Mouse (Mus musculus): ENCODE measurements around the gene Lrrc59.

DNA sequence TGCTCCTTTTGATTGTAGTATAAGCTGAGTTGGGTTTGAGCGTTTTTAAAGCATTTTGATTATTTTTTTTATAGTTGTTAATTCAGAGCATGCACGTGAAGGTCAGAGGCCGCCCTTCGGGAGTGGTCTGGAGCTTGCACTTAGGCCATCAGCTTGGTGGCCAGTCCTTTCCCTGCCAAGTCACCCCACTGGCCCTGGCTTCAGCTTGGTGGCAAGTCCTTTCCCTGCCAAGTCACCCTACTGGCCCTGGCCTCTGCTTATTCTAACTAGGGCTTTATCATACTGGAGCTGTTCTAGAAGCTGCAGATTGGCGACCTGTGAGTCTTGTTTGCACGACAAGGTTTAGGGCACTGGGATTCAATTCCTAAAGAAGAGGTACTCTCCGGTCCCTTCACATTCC lies 52.9 kb downstream of the Lrrc59 start:
- TF ChIP-seq MYOD1 (IDR thresholded peaks at IDR 0.05; ENCODE audit: control insufficient read depth, insufficient read length, low read depth), result no peak
- no peak for TF ChIP-seq CTCF (IDR thresholded peaks at IDR 0.05; ENCODE audit: control insufficient read depth, insufficient read depth, insufficient read length)
- no peak for TF ChIP-seq MYOG (IDR thresholded peaks at IDR 0.05; ENCODE audit: control insufficient read depth, extremely low read depth, insufficient read length)
- TF ChIP-seq USF1 (IDR thresholded peaks at IDR 0.05; ENCODE audit: low read depth), result no peak
